Mouse (Mus musculus) adrenal gland, postnatal 4 days (tissue): ENCODE measurements at regions not wholly inside any gene's neighbourhood (a gene's known extent, or its start where the extent isn't known, plus 50 kb on each side); places are given as distances from the start of the nearest gene placed in this dataset.

Experiments used
- DNase-seq, 2 experiments: peaks; one replicate each; pipeline ENCODE4 v3.0.0; 2021 to 2022; ENCODE audit warnings: low spot score in 2 of 2, mixed read lengths in 2 of 2

DNA sequence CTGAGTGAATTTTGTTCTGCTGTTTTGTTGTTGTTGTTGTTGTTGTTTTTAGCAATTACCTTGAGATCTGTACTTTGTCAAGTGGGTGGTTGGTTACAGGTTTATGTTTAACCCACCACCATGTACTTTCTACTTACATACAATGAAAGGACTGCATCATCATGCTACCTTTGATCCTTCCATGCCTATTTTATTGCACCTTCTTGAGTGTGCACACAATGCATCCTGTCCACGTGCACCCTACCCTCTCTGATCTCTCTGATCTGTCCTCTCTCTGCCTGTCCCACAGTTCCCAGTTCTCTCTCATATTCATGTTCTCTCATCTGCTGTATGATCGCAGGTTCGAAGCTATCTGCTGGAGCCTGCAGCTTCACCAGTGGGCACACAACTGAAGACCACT lies 59.9 kb upstream of the Gas1 start:
- no peak for DNase-seq

DNA sequence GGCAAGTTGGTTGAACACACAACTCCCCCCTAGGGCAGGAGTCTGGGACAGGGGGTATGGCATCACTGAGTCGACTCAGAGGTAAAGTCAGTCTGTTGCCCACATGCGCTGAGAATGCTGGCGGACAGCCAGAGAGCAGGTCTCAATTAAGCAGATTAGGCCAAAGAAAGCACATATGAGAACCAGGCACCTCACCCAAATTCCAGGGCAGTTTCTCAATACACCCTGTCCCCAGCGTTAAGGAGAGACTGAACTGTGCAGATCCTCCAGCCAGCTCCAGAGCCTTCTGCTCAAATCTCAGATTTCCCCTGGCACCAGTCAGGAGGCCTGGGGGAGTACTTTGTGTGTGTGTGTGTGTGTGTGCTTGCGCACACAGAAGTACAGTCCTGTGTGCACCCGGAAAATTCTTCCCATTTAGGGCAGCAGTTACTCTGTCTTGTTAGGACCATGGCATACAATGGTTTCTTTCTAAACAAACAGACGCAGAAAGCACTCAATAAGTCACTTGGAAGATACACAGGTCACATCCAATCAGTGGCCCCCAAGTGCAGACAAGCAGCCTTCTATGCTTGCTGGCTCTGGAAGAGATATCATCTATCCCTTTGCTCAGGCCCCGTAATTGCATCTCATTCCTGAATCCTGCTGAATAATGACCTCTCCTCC lies 65.4 kb upstream of the Gas1 start:
- DNase-seq, result no peak

GRCm38 (mm10) chr13:60243110-60243481 lies 65.9 kb upstream of the Gas1 start:
- no peak for DNase-seq

GRCm38 (mm10) chr13:60255162-60255561 lies 78.0 kb upstream of the Gas1 start:
- DNase-seq, result no peak

DNA sequence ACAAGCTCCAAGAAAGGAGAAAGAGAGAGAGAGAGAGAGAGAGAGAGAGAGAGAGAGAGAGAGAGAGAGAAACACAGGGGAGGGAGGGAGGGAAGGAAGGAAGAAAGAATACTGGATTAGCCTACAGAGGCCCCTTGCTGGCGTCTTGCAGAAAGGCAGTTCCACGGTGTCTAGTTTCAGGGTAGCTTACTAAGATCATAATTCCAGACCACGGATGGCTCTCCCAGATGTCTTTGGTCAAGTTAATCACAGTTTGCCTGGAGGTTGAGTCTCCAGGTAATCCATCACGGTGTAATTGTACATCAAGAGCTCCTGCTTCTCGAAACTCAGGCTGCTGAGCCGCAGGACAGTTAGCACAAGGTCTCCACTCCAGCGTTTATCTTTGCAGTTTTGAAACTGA lies 78.5 kb upstream of the Gas1 start:
- DNase-seq, result no peak

DNA sequence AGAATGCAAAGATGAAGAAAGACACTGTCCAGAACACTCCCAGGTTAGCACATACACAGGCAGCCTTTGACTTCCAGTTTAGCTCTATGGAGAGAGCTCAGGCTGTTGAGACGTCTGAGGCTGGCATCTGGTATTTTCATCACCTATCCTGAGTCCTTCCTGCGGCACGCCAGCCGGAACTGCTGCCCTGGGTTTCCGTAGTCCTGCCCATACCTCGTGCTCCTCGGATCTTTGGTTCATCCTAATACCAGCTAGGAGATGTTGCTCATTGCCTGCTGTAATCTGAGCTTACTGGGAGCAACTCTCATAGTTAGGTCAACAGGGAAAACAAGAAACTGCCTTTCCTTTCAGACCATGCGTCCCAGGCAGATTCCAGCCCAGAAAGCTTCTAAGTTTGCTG lies 79.8 kb upstream of the Gas1 start:
- DNase-seq, result no peak

- no peak for DNase-seq
Observed at GRCm38 (mm10) chr13:60257878-60258277, 80.7 kb upstream of the Gas1 start.

DNA sequence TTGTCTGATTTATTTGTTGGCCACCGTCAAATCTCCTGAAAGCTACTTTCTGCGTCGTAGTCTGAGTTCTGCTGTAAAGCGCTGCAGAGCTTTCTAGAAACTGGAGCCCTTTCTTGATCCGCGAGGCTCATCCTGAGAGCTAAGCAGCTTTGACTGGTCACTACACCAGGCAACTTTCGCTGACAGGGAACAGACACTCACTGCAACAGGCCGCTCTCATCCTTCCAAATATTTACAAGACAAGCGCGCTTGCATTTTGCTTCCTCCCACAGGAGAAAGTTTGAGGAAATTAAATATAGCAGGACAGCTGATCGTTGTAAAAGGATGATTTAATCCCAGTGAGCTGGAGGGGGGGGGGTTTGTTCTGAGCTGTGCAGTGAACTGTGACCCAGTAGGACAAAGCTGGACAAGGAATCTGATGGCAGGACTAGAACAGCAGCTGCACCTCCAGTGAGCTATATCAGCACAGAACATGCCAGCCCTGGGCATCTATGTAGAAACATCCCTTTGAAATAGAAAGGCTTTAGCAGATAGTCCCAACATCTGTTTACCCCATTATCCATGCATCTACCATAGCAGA lies 85.4 kb upstream of the Gas1 start:
- DNase-seq, result no peak

- no peak for DNase-seq
Observed at GRCm38 (mm10) chr13:60264504-60264903, 87.3 kb upstream of the Gas1 start.

DNA sequence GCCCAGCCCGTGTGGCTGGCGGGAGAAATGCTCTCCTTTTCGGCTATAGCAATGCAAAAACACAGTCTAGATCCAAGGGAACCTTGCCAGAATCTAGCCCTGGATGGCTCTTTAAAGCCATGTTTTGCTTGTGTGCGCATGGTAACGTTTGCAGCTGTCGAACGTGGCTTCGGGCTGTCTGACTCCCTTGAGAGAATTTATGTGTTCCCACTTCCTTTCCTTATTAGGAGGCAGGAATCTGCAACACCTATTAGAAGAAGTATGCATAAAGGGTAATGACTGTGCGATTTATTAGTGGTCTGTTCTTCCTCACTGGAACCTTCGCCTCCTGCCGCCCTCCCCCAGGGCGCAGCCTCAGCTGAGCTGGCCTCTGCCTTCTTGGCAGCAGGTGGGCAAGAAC lies 90.4 kb upstream of the Gas1 start:
- no peak for DNase-seq

- no peak for DNase-seq
Observed at GRCm38 (mm10) chr13:60268256-60268655, 91.1 kb upstream of the Gas1 start.

DNA sequence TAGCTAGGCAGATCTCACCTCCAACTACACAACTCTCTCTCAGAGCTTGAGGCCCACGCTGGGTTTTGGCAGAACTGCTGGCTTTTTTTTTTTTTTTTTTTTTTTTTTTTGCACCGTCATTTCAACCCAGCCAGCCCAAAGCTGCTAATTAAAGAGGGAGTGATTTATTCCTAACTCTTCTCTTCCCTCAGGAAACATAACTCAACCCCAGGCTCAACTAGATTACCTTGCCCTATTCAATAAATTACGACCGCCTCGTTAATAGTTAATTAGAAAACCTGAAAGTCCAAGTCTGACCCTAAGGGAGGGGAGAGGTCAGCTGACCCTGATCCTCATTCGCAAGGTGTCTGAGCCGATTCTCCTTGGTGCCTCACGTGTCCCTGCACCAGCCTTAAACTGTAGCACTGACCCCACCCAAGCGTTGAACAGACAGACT lies 92.3 kb upstream of the Gas1 start:
- DNase-seq, result no peak

GRCm38 (mm10) chr13:60270526-60270925 lies 93.4 kb upstream of the Gas1 start:
- DNase-seq, result no peak

DNA sequence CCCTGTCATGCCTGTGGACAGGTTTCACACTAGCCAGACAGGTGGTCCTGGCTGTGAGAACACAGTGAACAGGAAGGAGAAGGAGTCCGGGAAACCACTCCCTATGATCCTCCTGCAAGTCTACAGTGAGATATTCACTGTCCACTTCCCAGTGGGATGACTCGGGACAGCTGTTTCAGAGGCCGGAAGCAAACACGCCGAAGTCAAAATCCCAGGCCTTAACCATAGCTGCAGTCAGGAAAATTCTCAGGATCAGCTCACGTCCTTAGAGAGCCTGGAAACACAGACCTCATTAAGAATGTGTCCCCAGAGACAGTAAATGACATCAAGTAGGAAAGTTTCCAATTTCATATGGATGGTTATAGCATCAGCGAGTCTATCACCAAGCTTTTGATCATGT lies 96.2 kb upstream of the Gas1 start:
- no peak for DNase-seq

DNA sequence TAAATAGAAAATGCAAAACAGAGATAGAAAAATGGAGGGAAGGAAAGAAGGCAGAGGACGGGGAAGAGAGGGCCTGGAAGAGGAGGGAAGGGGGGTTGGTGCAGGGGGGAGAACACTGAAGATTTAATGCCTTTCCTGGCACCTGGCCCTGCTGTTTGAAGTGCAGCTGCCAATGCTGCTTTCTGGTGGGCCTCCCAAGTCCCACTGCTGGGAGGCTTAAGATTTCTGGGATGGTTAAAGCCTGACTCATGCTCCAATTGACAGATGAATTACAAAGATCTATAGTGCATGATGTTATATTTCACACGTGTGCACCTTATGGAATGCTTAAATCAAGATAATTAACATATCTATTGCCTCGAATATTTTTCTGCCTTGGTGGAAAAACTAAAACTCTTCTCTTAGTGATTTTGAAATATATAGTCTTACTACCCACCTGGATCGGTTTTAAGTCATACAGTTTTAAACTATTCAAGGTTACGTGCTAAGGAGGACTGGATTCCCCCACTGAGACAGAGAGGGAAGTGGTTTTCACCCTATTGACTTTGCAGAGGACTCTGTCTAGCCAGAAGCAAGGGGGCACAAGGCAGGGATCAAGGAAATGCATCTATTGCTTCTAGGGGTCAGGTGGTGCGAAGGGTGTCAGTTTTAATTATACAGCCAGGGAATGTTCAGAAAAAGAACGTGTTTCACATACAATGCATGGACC lies 105.5 kb upstream of the Gas1 start:
- DNase-seq, result no peak

DNA sequence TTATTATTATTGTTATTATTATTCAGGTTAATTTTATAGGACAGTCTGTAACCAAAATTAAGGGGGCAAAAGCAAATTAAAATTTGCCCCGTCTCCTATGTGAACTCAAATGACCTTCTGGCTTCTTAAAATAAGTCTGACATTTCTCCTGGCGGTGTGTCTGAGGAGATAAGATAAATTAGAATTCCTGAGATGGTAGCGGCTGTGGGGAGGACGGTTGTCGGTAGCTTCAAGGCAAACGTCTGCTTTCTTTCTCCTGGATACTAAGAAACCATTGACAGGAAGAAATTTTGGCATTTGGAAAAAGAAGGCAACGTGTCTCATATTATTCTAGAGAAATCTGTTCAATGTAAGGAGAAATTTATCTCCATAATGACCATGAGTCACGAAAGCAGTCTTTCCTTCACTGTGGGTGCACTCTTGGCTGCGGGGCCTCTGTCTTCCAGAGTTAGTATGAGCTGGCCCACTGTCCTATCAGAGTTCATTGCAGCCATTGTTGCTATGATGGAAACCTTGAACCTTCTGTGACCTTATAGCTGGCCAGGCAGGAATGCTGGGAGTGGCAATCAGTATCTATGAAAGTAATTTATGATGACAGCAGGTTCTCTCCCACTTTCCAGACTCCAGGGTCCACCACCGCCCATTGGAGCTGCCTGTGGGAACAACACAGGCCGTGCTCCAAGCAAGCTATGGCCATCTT lies 109.5 kb upstream of the Gas1 start:
- DNase-seq, result no peak

DNA sequence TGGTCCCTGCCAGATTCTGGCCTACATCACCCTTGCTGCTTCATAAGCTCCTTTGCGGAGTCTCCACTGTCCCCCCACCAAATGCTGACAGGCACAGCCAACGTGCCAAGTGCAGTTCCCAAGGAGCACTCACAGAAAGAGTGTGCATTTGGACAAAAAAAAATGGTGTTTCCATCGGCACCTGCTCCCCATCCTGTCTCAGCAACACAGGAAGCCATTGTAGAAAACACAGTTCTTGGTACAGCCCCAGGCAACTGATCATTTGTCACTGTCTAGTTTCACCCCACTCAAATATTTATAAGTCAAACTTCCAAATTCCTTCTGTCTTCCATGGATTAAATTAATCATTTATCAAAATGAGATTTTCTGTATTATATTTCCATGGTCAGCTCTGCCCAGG lies 112.5 kb upstream of the Gas1 start:
- DNase-seq, result no peak

- no peak for DNase-seq
Observed at GRCm38 (mm10) chr13:60290820-60291219, 113.7 kb upstream of the Gas1 start.

DNA sequence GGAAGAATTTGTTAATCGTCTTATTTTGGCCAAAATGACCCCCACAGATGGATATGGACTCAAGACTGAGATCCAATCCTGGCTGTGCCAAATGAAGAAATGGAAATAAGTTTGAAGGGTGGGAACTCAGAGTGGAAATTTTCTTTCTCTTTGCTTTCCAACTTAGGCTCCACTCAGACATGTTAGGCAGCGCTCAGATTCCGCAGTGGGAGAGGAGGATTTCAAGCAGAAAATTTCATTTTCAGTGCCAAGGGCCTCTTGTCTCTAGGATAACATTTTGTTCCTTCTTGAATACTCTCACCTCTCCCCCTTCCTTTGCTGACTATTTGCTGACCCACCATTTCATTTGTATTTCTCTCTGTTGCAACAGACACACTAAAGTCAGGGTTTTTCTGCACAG lies 114.2 kb upstream of the Gas1 start:
- DNase-seq, result no peak

GRCm38 (mm10) chr13:60296201-60296895 lies 119.2 kb upstream of the Gas1 start:
- no peak for DNase-seq

DNA sequence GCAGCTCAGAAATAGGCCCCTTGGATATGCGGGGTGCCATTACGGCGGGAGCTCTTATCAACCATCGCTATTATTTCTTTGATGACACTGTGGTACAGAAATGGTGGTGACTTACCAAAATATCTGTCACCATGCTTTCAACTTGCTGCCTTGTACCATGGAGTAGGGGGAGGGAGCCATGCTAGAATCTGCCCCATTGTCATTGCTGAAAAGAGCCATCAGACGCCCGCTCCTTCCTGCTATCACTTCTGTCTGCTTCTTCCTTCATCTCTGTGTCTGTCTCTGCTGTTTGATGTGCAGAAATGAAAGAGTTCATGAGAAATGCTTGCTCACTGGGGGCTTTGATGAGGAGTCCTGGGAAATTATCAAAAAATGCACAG lies 119.7 kb upstream of the Gas1 start:
- DNase-seq, result no peak

GRCm38 (mm10) chr13:60298575-60298974 lies 121.4 kb upstream of the Gas1 start:
- no peak for DNase-seq
